Mouse (Mus musculus) left cerebral cortex, adult 11 months (tissue): ENCODE measurements around the gene Tiam1.

ENCODE experiments used
- DNase-seq: peaks from one replicate; pipeline ENCODE4 v3.0.0; 2022; ENCODE audit warnings: low spot score

The Tiam1 gene

GRCm38 (mm10) chr16:90143760-90144516 lies at the start of gene Tiam1:
Gene Tiam1 (minus strand): TSS chr16:90143769.
- peak; percentile 94 for DNase-seq

DNA sequence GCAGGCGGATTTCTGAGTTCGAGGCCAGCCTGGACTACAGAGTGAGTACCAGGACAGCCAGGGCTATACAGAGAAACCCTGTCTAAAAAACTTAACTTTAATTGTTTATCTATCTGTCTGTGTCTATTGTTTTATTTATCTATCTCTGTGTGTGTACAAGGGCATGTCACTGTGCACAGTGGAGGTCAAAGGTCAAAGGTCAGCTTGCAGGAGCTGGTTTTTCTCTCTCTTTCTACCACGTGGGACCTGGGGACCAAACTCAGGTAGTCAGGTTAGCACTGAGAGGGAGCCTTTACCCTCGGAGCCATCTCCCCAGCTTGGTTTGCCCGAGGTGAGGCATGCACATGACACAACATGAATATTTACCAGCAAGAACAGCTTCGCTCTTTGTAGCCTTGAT lies 47.7 kb upstream of the Tiam1 start:
- no peak for DNase-seq

DNA sequence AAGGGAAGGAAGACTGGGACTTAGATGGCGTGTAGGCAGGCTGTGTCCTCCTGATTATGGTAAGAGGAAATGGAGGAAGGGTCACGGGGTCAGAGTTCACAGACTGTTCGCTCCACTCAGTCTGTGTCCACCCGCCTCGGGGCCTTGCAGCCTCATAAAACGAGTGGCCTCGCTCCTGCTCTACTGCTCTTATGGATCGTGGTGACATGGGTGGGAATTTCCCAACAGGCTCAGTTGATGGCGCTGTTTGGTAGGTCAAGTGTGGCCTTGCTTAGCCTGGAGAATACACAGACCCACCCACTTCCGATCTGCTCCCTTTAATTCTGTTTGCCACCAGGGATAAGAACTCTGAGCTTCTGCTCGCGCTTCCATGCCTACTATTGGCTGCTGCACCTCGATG lies 43.9 kb upstream of the Tiam1 start:
- DNase-seq = no peak

DNA sequence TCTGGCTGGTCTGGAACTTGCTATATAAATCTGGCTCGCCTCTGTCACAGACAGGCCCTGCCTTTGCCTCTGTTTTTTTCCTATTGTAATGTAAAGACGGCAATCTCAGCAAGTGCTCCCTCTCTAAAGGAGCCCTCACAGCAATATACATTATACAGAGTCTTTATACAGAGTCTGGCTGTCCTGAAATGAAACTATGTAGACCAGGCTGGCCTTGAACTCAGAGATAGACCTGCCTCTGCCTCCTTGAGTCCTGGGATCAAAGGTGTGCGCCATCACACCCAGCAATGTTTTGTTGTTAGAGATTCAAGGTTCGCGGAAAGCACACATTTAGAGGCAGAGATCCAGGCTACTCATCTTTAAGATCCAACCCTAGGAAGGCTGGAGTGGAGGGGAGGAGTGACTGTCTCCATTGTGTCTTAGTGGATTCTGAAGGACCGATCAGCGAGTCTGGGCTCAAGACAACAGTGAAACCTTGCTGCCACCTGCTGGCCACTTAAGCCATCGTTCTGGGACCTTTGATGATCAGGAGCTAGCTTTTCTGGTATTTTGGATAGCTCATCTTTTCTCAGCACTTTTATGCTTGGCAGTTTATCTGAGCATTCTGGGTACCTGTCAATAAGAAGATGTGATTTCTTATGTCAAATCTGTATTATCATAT lies 42.5 kb upstream of the Tiam1 start:
- DNase-seq = peak; percentile 72

- no peak for DNase-seq
Observed at GRCm38 (mm10) chr16:90184135-90184534, 40.6 kb upstream of the Tiam1 start.

DNA sequence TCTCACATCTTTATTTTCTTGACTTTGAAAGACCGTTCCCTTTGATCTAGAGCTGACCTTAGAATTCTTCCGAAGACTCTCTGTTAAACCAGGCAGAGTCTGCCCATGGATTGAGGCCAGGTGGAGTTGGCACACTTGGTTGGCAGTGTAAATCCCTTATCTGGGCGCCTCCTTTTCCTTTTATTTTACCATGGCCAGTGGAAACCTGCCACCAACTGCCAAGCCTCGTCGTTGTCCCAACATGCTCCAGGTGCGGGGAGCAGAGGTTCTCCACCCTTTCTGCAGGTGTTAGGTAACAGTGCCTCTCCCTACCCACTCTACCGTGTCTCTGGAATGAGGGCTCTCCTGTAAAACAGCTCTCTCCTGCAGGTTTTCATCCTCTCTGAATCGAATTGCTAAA lies 38.1 kb upstream of the Tiam1 start:
- no peak for DNase-seq

GRCm38 (mm10) chr16:90180975-90181374 lies 37.4 kb upstream of the Tiam1 start:
- DNase-seq = no peak

DNA sequence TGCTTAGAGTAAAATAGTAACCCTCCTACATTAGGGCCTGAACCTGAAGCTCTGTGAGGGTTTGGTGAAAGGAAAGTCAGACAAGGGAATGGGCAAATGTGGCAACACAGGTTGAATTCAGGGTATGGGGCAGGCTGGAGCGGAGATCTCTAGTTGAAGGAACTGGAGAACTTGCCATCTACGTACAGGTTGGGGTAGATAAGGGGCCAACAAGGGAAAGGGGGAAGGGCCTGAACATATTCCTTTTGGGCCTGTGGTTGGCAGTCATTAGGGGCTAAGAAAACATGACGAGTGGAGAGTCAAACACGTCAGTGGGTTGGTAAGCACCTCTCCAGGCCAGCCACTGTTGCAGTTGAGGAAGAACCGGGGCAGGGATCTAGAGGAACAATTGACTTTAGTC lies 36.3 kb upstream of the Tiam1 start:
- no peak for DNase-seq

GRCm38 (mm10) chr16:90178404-90178803 lies 34.8 kb upstream of the Tiam1 start:
- no peak for DNase-seq

DNA sequence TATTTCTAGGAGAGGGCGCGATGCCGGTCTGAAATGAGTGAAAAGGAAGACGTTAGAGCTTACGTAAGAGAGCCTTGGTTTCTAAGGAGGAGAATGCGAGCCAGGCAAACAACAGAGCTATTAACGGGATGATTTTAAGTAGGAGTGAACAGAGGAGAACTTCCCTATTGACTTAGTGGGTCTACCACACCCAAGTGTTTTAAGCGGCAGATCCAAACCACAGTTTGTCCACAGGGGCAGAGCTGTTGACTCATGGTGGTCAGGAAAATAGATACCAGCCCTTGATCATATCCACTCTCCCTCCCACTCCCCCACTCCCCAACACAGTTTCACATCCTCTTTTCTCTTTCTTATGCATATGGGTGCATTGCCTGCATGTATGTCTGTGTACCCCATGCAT lies 33.9 kb upstream of the Tiam1 start:
- no peak for DNase-seq

DNA sequence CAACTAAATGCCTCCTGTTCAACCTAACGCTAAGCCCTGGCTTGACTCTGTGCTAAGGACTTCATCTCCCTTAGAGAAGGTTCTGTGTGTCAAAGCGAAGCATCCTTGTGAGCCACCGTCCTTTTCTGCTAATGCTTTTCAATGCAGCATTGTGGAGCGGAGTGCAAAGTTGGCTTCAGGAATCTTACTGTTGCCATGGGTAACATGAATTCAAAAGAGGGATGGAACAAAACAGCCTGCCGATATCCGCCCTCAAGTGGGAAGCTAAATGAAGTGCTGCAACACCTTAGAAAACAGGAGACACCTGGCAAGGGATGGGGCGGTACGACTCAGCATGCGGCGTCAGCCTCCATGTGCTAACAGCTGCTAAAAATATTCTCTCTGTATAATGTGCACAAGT lies 32.9 kb upstream of the Tiam1 start:
- peak; percentile 64 for DNase-seq

DNA sequence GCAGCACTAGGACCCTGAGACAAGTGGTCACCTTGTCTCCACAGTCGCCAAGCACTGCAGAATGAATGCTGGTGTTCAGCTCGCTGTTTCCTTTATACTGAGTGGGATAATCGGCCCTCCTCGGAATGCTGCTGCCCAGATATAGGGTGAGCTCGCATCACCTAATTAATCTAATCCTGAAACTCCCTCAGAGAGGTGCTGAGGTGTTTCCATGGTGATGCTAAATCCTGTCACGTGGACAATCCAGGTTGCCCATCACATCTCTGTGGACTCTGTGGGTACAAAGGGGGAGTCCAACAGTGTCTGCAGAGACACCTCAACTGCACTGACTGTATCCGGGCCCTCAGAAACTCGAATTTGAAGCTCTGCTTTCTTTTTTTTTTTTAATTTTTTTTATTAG lies 27.8 kb upstream of the Tiam1 start:
- no peak for DNase-seq

GRCm38 (mm10) chr16:90170676-90171075 lies 27.1 kb upstream of the Tiam1 start:
- DNase-seq = no peak

- DNase-seq = no peak
Observed at GRCm38 (mm10) chr16:90169863-90170630, 26.5 kb upstream of the Tiam1 start.

- DNase-seq = no peak
Observed at GRCm38 (mm10) chr16:90167646-90168045, 24.1 kb upstream of the Tiam1 start.

DNA sequence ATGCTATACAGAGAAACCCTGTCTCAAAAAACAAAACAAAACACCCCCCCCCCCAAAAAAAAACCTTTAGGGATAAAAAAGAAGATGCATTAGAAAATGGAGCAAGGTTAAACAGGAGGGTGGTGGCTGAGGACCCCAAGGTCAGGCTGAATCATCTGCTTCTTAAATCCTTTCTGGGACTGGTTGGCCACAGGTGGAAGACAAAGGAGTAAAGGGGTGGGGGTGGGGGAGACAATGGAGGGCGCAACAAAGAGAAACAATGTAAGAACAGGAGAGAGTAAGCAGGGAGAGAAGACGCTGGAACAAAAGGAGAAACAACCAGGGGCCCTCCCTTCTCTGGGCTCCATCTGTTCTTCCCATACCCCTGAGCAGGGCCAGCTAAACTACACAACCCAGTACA lies 21.9 kb upstream of the Tiam1 start:
- no peak for DNase-seq

GRCm38 (mm10) chr16:90164942-90165341 lies 21.4 kb upstream of the Tiam1 start:
- DNase-seq = no peak

DNA sequence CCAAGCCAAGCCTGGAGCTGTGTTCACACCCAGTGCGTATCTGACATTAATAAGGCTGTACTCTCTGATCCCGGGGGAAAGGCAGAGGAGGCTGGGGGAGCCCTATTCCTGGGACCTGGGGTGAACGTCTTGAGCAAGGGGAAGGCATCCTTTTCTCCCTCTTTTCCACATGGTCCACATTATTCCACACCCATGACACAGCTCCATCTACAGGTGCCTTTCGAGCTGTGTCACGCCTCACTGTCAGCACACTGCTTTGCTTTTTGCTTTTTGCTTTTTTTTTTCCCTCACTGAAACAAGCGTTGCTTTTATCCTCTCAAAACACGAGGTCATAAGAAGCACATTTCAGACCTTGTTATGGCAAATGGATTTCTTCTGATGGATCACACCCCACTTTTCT lies 11.5 kb upstream of the Tiam1 start:
- DNase-seq = no peak

GRCm38 (mm10) chr16:90150820-90151219 lies 7.3 kb upstream of the Tiam1 start:
- DNase-seq = no peak

GRCm38 (mm10) chr16:90150126-90150525 lies 6.6 kb upstream of the Tiam1 start:
- no peak for DNase-seq

GRCm38 (mm10) chr16:90149335-90149734 lies 5.8 kb upstream of the Tiam1 start:
- no peak for DNase-seq

DNA sequence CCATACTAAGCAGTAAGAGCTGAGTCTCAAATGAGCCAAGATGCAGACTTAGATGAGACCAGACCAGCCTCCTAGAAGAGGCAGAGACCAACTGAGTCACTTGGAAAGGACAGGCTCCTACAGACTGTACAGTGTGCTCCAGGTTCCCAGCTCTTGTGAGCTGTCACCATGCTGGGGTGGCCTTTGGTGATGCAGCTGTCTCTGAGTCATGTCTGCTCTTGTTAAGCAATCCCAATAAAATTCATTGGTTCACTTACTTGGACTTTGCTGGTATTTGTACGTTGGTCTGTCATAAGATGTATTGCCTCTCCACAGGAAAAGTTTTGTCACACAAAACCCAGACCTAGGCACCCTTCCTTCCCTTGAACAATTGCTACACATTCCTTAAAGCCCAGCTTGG lies 1.7 kb upstream of the Tiam1 start:
- DNase-seq = no peak

DNA sequence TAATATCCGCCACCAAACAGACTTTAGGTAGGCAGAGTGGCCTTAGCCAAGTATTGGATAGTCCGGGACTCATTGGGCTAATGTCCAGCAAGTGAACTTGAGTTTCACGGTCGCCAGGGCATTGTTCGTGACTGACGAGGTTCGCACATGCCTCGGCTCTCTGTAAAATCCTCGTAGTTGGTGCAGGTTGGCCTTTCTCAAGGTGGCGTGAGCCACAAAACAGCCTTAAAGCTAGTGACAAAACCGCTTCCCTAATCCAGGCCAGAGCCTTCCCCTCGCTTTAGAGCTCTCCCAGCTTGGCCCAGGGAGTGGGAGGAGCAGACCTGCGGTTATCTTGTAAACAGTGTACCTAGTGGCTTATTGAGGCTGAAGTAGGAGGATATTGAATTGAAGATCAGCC lies 972 bp upstream of the Tiam1 start:
- DNase-seq = no peak
